In genomic region chr2:128221055-128221454, GRCm38 (mm10) we compare ENCODE assay signal across 25 mouse cellular contexts.
"Had no signal": no experiment of that assay in that cellular context is flagged by ENCODE, and none has a peak within 500 bp of the region (broad histone marks: within the 10 kb centered on the region; RNA-seq: fewer than 3 reads in every experiment).

No protein-coding gene starts in this region.

- H3K36me3 ChIP-seq: heart, embryonic 10.5 days; heart, embryonic 12.5 days; hindbrain, embryonic 13.5 days; hindbrain, embryonic 15.5 days; kidney, embryonic 15.5 days; limb, embryonic 10.5 days; limb, embryonic 12.5 days had no signal

- H3K9ac ChIP-seq: heart, embryonic 12.5 days; hindbrain, embryonic 13.5 days; hindbrain, embryonic 15.5 days; kidney, embryonic 15.5 days; limb, embryonic 12.5 days had no signal

- H3K9me3 ChIP-seq: heart, embryonic 10.5 days; hindbrain, embryonic 13.5 days; hindbrain, embryonic 15.5 days; kidney, embryonic 15.5 days; limb, embryonic 10.5 days; limb, embryonic 12.5 days had no signal

- ATAC-seq: hindbrain, postnatal 0 days; intestine, embryonic 16.5 days had no signal

- H3K4me1 ChIP-seq: hindbrain, embryonic 13.5 days; hindbrain, embryonic 15.5 days had no signal

- H3K4me3 ChIP-seq: gastrocnemius, adult 2 months; heart, embryonic 10.5 days; heart, embryonic 12.5 days; hindbrain, embryonic 13.5 days; hindbrain, embryonic 15.5 days; kidney, embryonic 15.5 days; left cerebral cortex, adult 2 months; limb, embryonic 10.5 days; limb, embryonic 12.5 days had no signal

- DNase-seq: gastrocnemius, adult 2 months; gastrocnemius, postnatal 14 days; gastrocnemius, postnatal 36 days; heart, adult 18-20 months; heart, postnatal 10 days; heart, postnatal 4 days; kidney, adult 11 months; kidney, adult 2 months; kidney, adult 9 months; kidney, postnatal 14 days; kidney, postnatal 36 days; layer of hippocampus, adult 9-11 months; liver had no signal

- H3K27me3 ChIP-seq: heart, embryonic 12.5 days; hindbrain, embryonic 13.5 days; hindbrain, embryonic 15.5 days; kidney, embryonic 15.5 days; limb, embryonic 12.5 days had no signal

- H3K27ac ChIP-seq: gastrocnemius, adult 2 months; heart, embryonic 10.5 days; hindbrain, embryonic 13.5 days; hindbrain, embryonic 15.5 days; hindbrain, postnatal 0 days; kidney, embryonic 15.5 days; kidney, postnatal 0 days; left cerebral cortex, adult 2 months; limb, embryonic 10.5 days; limb, embryonic 12.5 days had no signal

- H3K4me2 ChIP-seq: heart, embryonic 12.5 days; hindbrain, embryonic 13.5 days; hindbrain, embryonic 15.5 days; kidney, embryonic 15.5 days; limb, embryonic 12.5 days; liver, embryonic 11.5 days had no signal
